ENCODE assay signal across 1 mouse cellular context in genomic region chr14:61559856-61560255, GRCm38 (mm10).
TF ChIP-seq lines count a peak whose summit lies in the region.

No protein-coding gene starts in this region.

TF ChIP-seq in ES-E14, 5 proteins besides CTCF, POLR2A, EP300 and RAD21:
- TF ChIP-seq ZNF384 (IDR thresholded peaks at IDR 0.05; ENCODE audit: low read depth, low read length) (0 out of 2 replicates have a peak, but pooled peaks have one; percentile 19), MAFK (IDR thresholded peaks at IDR 0.05; ENCODE audit: insufficient read depth, low read depth, low read length) (no peak)
